Mouse (Mus musculus) stomach, postnatal 0 days (tissue): ENCODE data around the gene Slc30a2.

Source experiments
- CTCF ChIP-seq: IDR thresholded peaks from 2 replicates; pipeline ENCODE4 v1.5.1; 2016; ENCODE audit warnings: antibody characterized with exemption, low read depth, mild to moderate bottlenecking, moderate library complexity
- EP300 ChIP-seq: optimal IDR thresholded peaks from 2 replicates; pipeline ENCODE3; 2016; ENCODE audit warnings: antibody characterized with exemption

GRCm38 (mm10) chr4:134379510-134379909 is 36.5 kb downstream of the Slc30a2 start:
- TF ChIP-seq CTCF (no peak), EP300 (no peak)
